Mouse (Mus musculus): ENCODE data around the gene Cdkl4. TPM values are rescaled to one million over a fixed set of nuclear protein-coding genes. Genes with fewer than 3 reads are reported as not detected.
A peak's percentile ranks its signal among the peaks of the same experiment; 100 is the strongest.

Cdkl4 gene
- polyA plus RNA-seq, 1 experiment: 0.18 TPM

GRCm38 (mm10) chr17:80480031-80480854, 97.4 kb downstream of the Cdkl4 start, which contains the start of gene Sos1:
Gene Sos1 (minus strand): TSS chr17:80480453.
- DNase-seq (ENCODE audit: low spot score): peak; percentile 99

- DNase-seq (ENCODE audit: low spot score): peak; percentile 57
These were observed 98.2 kb downstream of the Cdkl4 start for GRCm38 (mm10) chr17:80479295-80480030.

- no peak for DNase-seq (ENCODE audit: low spot score)
These were observed 99.9 kb downstream of the Cdkl4 start for GRCm38 (mm10) chr17:80477679-80478078.

- no peak for DNase-seq (ENCODE audit: low spot score)
These were observed 101.1 kb downstream of the Cdkl4 start for GRCm38 (mm10) chr17:80476496-80476895.

Other genes starting within 250 kb of the Cdkl4 start
- gene Gm10190, start 204.3 kb downstream of the Cdkl4 start, polyA plus RNA-seq (2012; rRNA removed): not detected in 2 replicates
- gene Sos1, start 97.4 kb downstream of the Cdkl4 start, polyA plus RNA-seq (2012; rRNA removed): 6.5 and 9.3 TPM in 2 replicates
- gene Map4k3, start 150.7 kb upstream of the Cdkl4 start, polyA plus RNA-seq (2012; rRNA removed): 47.9 and 53.9 TPM in 2 replicates